Mouse (Mus musculus): ENCODE measurements around the gene Rptor.

Gene Rptor

GRCm38 (mm10) chr11:119786385-119786880 lies 183.7 kb downstream of the Rptor start:
- DNase-seq, result no peak

DNA sequence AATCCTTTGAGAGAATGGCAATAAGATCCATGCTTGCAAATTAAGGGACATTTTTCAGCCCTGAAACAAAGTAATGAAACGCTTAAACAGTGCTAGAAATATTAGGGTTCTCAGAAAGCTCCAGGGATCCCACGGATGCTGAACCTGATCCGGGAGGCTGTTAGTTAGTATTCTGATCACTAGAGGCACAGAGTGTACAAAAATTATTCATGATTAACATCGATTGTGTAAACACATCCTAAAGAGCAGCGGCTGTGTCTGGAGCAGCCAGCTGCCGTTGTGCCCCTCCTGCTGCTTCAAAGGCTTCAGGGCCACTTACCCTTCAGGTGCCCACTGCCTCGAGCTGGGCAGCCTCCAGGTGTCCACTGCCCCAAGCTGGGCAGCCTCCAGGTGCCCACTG lies 185.8 kb downstream of the Rptor start:
- no peak for DNase-seq

- no peak for DNase-seq
Measured at GRCm38 (mm10) chr11:119788919-119789713, 186.4 kb downstream of the Rptor start.

DNA sequence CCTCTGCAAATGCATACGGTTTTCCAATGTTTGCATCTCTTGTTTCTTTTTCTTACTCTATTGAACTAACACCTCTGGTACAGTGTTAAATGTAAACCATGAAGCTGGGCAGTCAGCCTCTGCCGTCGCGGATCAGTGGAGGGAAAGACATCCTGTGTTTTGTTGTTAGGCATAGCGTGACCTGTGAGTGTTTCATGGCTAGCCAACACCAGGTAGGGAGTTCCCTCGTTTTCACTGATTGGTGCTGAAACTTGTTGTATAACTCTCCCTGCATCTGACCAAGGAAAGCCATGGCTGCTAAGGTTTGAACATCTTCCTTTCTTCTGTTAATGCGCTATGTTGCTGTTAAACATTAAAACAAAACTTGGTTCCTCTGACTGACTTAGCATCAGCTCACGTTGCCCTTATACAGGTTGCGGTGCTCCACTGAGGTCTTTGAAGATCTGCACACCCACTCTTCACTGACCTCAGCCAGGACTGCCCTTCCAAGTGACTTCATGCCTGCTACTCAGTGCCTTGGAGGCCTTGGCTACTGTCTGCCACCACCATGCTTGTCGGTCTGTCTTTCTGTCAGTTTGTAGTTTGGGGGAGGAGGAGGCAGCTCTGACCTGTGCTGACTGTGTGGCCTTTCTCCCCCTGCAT lies 189.3 kb downstream of the Rptor start:
- DNase-seq, result no peak

GRCm38 (mm10) chr11:119793378-119793777 lies 190.7 kb downstream of the Rptor start:
- DNase-seq, result no peak

GRCm38 (mm10) chr11:119794020-119794419 lies 191.3 kb downstream of the Rptor start:
- no peak for DNase-seq

DNA sequence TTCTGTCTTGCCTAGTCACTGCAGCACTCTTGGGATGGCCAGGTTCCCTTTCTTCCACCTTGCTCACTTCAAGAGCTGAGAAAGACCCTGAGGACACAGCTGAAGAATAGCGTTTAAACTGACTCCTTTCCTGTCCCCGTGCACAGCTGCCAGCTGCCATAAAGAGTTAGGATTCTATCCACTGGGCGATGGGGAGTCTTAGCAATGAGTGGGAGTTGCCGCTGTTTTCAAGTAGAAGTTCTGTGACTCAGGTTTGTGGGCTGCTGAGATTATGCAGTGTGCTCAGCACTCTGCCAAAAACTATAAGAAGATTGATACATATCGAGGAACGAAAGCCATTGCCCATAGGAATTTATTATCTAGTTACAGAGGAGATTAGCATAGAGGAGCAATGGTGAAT lies 192.0 kb downstream of the Rptor start:
- no peak for DNase-seq

- DNase-seq, result no peak
Measured at GRCm38 (mm10) chr11:119796406-119796805, 193.7 kb downstream of the Rptor start.

GRCm38 (mm10) chr11:119796846-119797245 lies 194.1 kb downstream of the Rptor start:
- DNase-seq, result no peak

DNA sequence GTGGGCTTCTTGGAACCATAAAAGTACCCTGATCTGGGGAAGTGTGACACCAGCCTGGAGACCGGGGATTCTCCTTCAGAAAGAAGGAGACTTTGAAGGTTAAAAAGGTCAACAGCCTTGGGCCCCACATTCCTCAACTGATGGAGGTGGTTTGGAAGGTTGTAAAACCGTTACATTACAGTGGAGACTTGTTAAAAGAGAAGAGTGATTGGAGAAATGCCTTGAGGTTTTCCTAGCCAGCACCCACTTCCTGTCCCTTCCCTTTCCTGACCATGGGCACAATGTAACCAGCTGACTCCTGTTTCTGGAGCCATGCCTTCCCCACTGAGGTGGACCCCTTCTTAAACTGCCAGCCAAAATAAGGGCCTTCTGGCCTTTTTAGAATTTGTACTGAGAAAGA lies 196.8 kb downstream of the Rptor start:
- no peak for DNase-seq

DNA sequence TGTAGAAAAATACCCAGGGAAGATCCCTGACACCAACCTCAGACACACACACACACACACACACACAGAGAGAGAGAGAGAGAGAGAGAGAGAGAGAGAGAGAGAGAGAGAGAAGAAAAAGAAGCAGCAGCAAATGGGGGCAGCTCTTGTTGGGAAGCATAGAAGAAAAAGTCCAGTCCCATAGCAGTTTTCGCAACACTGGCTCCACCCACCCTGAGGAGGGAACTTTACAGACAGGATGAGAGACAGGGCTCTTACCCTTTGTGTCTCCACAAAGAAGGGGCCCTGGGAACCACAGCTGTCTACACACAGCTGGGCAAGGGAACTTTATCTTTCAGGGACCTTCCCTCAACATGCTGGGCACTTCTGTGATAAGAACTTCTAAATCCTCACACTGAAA lies 199.2 kb downstream of the Rptor start:
- DNase-seq, result peak; percentile 15 to 50

GRCm38 (mm10) chr11:119802947-119803346 lies 200.2 kb downstream of the Rptor start:
- no peak for DNase-seq

DNA sequence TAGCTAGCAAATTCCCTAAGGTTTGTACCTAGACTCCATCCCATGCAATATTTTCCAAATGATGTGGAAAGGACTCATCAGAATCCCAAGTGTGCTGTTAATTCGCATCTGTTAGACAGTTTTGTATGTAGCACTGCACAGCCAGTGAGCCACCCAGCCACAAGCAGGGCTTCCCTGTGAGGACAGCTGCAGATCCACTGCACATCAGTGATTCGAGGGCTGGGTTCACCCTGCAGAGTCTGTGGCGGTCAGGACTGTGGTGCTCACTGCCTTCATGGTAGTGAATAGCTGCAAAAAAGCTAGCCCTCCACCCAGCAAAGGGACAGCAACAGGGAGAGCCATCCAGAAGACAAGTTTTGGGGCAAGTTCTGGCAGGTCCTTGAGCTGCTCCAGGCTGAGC lies 201.7 kb downstream of the Rptor start:
- no peak for DNase-seq

DNA sequence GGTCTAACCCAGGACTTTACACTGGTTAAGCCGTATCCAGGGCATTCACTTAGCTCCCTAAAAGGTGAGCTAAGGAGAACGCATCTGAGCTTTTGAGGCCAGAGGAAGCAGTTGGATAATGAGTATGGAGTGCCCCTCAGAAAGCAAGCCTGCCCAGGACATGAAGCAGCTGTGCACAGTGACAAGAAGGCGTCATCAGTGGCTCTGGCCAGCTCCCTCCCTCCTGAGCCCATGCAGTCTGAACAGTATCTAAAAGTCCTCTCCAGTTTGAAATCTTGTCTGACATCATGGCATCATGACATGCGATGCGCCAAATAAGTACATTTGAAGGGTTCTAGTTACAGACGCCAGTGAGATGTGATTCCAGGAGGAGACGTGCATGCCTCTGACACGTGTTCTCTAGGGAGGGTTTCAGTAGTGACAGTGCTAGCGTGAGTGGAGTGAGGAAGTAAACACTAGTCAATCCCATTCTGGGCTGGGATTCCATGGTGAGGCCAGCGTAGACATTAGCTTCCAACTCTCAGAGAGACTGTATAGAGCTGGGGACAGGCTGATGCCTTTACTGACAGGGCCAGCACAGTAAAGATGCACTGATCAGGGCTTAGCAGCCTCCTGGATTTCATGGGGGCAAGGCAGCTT lies 202.5 kb downstream of the Rptor start:
- no peak for DNase-seq

GRCm38 (mm10) chr11:119806539-119806938 lies 203.8 kb downstream of the Rptor start:
- no peak for DNase-seq

- DNase-seq, result no peak
Measured at GRCm38 (mm10) chr11:119807431-119808031, 204.8 kb downstream of the Rptor start.

DNA sequence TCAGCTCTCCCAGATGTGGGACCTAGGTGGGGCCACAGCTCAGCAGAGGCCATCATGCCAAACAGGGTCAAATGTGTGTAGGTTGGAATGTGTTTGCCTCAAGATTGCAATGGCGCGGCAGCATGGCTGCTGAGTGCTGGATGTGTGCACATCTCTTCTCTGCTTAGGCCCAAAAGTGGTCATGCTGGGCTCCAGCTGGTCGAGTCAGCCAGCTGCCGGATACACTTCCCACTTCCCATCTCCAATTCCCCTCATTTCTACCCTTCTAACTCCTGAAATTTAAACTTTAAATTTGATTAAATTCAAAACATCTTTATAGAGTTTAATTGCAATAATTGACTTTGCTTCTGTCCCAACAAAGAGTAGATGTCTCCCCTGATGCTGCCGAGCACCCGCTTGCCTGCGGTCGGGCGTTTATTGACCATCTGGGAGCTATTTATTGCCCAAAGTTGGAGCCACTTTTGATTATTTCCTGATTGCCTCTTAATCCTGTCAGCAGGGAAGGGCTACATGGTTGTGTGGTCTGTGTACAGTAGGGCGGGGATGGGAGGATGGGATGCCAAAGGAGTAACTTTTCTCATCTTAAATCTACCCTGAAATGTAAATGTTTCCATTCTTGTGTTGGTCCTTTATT lies 206.1 kb downstream of the Rptor start:
- DNase-seq, result no peak

DNA sequence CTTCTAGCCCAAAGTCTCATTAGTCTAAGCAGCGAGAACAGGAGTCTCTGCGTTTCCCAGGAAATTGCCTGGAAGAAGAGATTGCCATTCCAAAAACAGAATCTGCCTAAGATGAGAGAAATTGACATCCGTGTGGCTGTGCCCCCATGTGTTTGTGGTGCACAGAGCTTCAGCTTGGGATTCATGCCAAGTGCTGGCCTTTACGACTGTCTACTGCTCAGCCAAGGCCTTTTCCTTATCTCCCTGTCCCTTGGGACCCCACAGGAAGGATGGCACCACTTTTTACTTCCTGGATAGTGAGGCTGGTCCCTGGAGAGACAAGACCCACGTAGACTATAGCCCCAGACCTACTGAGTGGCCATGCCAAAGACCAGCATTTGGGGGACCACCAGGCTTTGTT lies 206.6 kb downstream of the Rptor start:
- DNase-seq, result no peak

DNA sequence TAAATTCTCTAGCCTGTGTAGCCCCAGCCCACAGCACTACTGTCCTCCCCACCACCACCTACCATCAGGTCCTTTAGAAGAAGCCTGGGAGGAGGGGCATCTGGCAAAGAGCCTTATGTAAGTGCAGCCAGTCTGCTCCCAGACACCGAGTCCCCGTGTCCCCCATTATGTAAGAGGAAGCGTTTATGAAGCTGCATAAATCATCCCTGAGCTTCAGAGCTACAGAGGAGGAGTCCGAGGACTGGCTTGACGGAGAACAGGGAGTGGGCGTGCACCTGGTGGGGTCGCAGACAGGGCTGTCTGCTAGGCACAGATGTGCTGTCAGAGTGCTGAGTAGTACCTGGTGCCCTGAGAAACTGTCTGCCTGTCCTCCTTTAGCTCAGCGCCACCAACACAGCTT lies 208.3 kb downstream of the Rptor start:
- DNase-seq, result no peak

DNA sequence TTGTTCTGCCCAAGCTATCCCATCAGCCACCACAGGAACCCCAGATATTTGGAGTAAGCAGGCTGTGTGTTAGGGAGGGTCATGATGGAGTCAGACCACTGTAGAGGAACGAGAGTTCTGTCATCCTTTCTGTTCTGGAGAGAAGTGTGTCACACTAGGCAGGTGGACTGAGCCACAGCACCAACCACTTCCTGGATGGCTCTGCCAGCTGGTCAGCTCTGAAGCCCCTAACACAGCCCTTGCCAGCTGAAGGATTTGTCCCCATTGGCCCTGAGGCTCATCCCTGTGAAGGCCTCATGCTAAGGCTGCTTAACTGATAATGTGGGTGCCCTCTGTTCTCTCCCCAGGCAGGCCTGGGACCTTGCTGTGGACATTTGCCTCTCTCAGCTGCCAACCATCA lies 208.9 kb downstream of the Rptor start:
- no peak for DNase-seq

GRCm38 (mm10) chr11:119812093-119812492 lies 209.4 kb downstream of the Rptor start:
- no peak for DNase-seq

GRCm38 (mm10) chr11:119814035-119814558 lies 211.4 kb downstream of the Rptor start:
- no peak for DNase-seq

Data from thymus, adult 18-20 months (tissue).